Mouse (Mus musculus): ENCODE data around the gene Snai1.

Snai1 gene

DNA sequence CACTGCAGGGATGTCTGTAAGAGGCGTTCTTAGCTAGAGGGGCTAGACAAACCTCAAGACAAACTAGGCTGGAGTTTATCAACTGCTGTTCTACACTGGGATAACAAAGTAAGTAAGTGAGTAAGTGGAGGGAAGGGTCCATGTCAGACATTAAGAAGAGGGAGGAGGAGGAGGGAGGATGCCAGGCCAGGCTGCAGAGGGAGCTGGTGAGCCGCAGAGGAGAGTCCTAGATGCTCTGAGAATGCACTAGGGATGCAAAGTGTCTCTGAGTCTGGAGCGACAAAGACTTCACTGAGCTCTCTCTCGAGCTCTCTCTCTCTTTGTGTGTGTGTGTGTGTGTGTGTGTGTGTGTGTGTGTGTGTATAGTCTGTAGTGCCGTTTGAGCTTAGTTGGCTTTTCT lies 9.7 kb upstream of the Snai1 start:
- no peak for DNase-seq

GRCm38 (mm10) chr2:167529935-167530513 lies 8.0 kb upstream of the Snai1 start:
- no peak for DNase-seq

- no peak for DNase-seq
These were observed 7.5 kb upstream of the Snai1 start for GRCm38 (mm10) chr2:167530536-167530935.

DNA sequence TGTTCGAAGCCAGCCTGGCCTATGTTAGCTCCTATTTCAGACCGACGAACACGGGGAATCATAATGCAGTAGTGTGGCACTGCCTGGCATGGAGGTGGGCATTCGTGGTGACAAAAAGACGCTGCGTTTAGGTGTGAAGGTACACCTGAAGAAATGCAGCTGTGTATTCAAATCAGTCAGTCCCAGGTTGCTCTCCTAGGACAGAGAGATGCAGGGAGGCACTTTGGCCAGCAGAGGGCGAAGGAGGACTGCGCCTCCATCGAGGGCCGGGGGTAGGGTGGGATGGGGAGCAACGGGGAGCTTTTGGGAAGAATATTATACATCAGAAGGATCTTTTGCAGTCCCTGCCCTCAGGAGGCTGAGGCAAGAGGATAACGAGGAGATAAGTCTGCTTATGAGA lies 5.9 kb upstream of the Snai1 start:
- no peak for DNase-seq

DNA sequence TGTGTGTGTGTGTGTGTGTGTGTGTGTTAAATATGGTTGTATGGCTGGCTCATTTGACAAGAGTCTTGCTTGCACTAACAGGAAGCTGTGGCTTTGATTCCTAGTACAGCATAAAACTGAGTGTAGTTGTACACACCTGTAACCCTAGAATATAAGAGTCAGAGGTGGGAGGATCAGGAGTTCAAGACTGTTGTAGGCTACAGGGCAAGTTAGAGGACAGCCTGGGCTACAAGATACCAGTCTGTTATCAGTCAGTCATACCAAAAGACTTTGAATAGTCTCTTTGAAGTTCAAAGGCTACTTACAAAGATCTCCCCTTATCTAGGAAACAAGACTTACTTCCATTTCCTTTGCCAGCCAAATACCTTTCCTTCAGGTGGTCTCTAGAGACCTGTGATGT lies 4.1 kb upstream of the Snai1 start:
- no peak for DNase-seq

GRCm38 (mm10) chr2:167536320-167536945 lies 1.6 kb upstream of the Snai1 start:
- no peak for DNase-seq

DNA sequence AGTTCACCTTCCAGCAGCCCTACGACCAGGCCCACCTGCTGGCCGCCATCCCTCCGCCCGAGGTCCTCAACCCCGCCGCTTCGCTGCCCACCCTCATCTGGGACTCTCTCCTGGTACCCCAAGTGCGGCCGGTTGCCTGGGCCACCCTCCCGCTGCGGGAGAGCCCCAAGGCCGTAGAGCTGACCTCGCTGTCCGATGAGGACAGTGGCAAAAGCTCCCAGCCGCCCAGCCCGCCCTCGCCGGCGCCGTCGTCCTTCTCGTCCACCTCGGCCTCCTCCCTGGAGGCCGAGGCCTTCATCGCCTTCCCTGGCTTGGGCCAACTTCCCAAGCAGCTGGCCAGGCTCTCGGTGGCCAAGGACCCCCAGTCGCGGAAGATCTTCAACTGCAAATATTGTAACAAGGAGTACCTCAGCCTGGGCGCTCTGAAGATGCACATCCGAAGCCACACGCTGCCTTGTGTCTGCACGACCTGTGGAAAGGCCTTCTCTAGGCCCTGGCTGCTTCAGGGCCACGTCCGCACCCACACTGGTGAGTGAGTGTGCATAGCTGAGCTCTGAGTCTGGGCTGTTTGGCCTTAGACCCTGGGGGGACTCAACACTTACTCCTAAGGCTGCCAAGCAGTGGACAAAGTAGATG lies 794 bp downstream of the Snai1 start:
- DNase-seq: no peak

DNA sequence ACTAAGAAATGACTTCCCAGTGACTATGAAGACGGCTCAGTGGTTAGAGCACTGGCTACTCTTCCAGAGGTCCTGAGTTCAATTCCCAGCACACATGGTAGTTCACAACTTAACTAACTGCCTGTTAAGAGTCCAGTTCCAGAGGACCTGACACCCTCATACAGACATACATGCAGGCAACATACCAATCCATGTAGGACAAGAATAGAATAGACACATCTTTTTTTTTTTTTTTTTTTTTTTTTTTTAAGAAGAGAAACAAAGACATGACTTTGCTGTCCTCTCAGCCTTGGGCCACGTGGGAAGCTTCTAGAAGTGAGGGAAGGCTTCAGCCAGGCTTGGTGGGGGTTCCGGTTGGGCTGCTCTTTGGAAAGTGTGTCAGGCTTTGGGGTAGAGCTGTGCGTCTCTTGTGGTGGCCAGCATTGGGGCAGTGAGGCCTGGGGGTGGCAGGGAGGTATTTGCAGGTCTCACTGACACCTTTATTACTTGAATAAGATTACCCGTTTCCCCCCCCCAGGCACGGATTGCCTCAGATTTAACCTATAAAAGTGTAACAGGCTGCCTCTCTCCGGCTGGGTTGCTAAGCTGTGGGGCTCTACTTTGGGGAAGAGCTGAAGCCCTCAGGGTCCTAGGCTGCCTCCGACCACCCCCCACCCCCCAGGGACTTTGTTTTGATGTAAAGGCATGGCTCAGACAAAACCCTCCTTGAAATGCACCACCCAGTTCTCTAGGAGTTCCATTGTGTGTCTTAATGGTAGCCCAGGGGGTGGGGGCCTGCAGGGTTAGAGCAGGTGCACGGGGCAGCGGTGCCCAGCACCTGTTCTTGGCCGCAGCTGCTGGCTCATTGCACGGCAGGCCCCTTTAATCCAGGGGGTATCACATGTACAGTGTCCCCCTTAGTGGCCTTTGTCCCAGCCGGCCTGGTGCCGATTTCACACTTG lies 1.8 kb downstream of the Snai1 start:
- DNase-seq: no peak

DNA sequence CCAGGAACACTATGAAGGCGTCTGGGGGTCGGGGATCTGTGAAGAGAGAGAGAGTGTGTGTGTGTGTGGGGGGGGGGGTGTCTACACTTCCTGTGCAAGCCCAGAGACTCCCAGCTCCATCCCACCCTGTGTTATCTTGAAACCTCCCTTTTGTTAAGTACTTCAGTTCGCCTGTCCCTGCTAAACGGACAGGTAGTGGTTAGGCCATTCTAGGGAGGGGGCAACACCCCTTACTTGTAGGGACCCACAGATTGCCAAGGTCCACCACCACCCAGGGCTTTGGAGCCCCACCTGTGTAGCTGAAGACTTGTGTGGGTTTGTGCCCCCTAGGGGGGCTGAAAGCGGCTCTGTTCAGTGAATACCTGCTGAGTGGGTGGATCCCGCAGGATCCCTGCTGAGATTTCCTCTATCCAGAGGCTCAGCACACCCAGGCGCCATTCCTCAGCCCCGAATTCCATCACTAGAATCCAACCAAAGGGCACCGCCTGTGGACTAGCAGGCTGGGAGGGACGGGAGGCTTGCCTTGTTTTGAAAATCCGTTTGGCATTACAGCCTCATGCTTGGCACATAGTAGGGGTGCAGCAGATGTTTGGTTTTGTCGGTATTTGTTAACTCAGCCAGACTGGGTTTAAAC lies 2.6 kb downstream of the Snai1 start:
- no peak for DNase-seq

DNA sequence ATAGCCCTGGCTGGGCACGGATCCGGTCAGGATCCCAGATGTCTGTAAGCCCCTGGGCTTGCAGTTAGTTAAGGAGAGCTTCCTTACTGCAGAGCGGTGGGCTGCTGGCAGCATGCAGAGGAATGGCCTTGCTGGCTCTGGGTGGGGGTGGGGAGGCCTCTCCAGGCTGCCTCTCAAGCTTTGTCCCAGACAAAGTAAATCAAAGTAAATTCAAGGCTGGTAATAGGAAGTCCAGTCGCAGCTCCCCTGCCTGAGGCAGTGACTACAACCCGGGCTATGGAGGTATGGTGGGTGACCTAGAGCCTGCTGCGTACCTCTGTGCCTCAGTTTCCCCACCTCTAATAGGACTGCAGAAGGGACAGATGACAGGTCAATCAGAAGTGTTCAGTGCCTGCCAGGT lies 3.3 kb downstream of the Snai1 start:
- no peak for DNase-seq

DNA sequence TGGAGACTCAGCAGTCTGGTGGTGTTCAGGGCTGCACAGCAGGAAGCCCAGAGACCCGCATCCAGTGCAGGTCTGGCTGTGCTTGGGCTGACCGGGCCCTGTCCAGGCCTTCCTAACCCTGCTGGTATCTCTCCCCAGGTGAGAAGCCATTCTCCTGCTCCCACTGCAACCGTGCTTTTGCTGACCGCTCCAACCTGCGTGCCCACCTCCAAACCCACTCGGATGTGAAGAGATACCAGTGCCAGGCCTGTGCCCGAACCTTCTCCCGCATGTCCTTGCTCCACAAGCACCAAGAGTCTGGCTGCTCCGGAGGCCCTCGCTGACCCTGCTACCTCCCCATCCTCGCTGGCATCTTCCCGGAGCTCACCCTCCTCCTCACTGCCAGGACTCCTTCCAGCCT lies 3.8 kb downstream of the Snai1 start:
- no peak for DNase-seq

DNA sequence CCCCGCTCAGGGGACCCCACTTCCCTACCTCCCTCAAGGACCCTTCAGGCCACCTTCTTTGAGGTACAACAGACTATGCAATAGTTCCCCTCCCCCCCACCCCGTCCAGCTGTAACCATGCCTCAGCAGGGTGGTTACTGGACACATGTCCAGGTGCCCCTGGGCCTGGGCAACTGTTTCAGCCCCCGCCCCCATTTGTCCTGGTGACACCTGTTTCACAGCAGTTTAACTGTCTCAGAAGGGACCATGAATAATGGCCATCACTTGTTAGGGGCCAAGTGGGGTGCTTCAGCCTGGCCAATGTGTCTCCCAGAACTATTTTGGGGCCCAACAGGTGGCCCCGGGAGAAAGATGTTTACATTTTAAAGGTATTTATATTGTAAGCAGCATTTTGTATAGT lies 4.4 kb downstream of the Snai1 start:
- no peak for DNase-seq

DNA sequence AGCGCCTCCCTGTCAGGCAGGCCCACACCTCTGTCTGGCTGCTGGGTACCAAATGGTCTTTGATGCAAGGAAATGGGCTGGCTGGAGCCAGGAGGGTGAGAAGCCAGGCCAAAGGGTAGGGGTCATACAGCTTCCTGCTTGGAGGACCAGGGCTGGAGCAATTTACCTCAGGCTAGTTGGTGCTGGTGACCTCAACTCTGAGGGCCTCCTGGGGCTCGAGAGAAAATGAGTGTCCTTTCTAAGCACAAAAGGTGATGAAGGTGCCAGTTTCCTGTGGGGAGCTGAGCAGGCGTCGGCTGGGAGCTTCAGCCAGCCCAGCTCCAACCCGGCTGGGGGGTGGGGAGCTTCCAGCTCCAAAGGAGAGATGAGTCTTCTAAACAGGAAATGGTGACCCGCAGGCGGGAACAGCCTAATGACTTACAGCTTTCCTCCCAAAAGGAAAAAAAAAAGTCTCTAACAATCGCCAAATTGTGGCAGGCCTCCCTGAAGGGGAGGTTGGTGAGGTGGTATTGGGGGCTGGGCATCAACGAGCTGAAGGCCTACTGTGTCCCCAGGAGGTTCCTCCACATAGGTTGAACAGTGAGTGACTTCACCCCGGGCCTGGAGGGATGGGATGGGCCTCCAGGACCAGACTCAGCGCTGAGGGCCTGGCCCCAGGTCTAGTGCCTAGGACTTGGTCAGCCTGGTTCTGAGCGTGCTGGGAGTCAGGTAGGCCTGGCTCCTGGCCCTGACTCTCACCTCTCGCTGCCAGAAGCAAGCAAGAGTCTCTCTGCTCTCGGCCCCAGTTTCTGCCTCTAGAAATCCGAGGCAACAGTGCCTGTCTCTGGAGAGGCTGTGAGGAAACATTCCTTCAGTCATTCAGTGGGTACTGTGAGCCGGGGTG lies 5.4 kb downstream of the Snai1 start:
- DNase-seq: no peak

DNA sequence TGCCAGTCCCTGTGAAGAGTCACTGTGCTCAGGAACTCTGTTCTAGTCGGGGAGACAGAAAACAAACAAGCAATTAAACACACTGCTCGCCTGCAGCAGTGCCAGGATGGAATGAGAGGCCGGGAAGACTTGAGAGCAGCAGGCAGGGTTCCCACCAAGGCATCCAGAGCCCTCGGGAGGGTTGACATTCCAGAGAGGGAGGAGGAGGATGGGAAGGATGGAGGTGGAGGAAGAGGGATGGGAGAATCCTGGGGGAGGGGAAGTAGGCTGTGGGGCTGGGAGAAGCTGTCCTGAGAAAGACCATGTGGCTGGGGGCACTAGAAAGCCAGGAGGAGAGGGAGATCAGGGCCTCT lies 6.0 kb downstream of the Snai1 start:
- DNase-seq: no peak

DNA sequence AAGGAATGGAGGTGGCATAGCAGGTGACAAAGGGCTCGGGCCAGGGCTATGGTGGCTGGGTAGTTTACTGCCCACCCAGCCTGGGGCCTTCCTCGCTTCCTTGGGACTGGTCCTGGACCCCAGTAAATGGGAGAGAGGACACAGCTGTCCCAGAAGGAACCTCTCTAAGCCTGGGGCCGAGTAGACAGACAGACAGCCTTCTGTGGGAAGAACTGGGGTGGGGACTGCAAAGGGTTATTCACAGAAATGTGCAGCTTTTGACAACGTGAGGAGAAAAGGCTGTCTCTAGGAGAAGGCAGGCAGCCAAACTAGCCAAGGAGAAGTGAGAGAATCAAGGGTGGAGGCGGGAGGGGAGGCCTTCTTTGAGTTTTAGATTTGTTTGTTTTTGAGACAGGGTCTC lies 6.5 kb downstream of the Snai1 start:
- DNase-seq: no peak

DNA sequence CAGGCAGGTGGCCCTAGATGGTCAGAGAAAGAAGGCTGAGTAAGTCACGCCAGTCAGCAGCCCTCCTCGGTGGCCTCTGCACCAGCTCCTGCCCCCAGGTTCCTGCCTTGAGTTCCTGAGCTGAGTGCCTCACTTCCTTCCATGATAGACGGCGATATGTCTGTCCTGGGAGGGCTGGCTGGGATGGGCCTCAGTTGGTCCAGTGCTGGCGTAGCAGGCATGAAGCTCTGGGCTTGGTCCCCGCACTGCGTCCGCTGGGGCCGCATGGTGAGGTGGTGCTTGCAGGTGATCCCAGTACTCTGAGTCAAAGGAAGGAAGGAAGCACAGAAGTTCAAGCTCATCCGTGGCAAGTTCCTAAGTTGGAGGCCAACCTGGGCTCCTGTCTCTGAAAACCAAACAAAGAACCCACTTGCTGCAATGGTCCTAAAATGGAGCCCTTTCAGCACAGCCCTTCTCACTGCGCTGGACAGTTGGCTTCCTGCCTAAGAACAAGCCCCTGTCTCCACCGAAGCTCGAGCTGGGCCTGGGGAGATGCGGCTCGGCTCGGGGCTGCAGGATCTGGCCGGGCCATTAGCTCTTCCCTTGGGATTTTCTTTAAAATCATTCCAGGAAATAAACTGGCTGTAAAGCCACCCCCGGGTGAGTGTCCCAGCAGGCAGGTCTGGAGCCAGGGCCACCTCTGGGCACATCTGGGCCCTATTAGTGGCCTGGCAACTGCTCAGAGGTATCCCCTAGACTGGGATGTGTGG lies 8.6 kb downstream of the Snai1 start:
- no peak for DNase-seq

- no peak for DNase-seq
These were observed 9.4 kb downstream of the Snai1 start for GRCm38 (mm10) chr2:167547444-167547843.

DNA sequence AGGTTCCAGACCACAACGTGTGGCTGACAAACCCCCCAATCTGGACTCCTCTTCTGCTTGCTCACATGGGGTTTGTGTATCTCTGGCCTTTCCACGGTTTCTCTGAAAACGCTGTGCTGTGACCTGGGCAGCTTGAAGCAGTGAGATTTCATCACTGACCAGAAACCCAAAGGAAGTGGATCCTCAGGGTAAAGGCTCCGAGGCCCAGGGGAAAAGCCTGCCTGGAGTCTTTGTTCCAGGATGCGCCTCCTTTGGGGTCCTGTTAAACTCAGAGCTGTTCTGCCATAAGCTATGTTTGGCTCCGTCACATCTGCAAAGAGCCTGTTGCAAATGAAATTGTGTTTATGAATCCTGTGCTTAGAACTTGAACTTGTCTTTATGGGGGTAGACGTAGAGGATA lies 11.0 kb downstream of the Snai1 start:
- no peak for DNase-seq

DNA sequence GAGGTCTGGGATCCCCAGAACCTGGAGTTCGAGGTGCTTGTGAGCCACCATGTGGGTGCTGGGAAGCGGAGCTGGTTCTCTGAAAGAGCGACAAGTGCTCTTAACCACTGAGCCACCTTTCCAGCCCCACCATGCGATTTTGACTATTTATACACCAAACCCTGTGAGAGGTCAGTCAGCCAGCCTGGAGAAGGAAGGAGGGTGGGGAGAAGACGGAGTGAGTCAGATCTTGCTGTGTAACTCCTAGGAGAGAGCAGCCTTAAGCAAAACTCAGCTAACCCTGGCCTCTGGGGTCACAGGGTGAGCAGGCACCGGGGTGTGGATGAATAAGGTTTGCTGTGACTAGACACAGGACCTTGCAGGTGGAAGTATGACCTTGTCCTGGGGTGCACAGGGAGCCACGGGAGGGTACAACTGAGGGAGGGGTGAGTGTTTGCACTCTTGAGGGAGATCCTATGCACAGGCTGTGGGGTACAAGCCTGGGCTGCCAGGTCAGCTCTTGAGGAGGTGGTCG lies 12.4 kb downstream of the Snai1 start:
- DNase-seq: no peak

- DNase-seq: no peak
These were observed 13.4 kb downstream of the Snai1 start for GRCm38 (mm10) chr2:167551342-167551920.

GRCm38 (mm10) chr2:167552292-167552691 lies 14.3 kb downstream of the Snai1 start:
- no peak for DNase-seq

All from cerebellum, adult 11-12 months (tissue).